Mouse (Mus musculus): Measurements from ENCODE around the gene Olfr701. TPM values are rescaled to one million over a fixed set of nuclear protein-coding genes. Genes with fewer than 3 reads are reported as not detected.
A peak's percentile ranks its signal among the peaks of the same experiment; 100 is the strongest.

Gene Olfr701
- not detected in 2 replicates for total RNA-seq (2017)

DNA sequence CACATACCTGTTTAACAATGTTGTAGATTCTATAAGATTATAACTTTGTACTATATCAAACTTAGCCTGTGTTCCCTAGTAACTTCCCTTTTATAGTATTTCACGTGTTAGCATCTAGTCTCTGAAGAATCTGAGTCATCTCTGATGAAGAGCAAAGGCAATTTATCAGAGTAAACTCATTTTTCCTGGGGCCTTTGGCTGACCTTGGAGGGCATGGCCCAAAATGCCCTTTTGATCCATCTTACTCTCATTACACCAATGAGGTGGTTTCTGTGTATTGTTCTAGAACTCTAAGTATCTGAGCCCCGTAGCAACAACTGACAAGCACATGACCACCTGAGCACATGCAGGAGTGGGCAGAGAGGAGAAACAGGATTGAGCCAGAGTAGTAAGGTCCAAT is at the start of gene Olfr701:
Gene Olfr701 (plus strand): TSS at position 301 of the 400 bp plus-strand sequence.
- ATAC-seq (ENCODE audit: extremely low read depth, insufficient number of reproducible peaks, low FRiP score, poor library complexity, severe bottlenecking), result no peak

GRCm38 (mm10) chr7:106788330-106788729 is 25.6 kb upstream of the Olfr701 start:
- peak; percentile 36; the same call in 1 of the 2 replicates for ATAC-seq (ENCODE audit: extremely low read depth, insufficient number of reproducible peaks, low FRiP score, poor library complexity, severe bottlenecking)

DNA sequence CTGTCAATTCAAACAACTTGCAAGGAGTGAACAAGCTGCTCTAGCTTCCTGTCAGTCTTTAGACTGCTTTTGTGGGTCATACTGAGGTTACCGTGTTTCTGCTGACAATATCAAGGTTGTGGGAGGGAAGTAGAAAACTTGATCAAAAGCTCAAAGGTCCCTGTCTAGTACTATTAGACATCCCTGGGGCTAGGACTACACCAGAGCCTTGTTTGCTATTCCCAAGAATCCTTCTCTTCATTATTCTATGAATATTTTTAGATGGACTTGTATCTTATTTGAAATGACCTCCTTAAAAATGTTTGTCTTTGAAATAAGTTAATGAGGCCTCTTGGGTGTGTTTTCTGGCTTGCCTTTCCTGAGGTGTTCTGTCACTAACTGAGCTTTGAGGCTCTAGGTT is 20.8 kb upstream of the Olfr701 start, which contains the start of gene Olfr699:
Gene Olfr699 (minus strand): TSS at position 101 of the 400 bp plus-strand sequence.
- no peak for ATAC-seq (ENCODE audit: extremely low read depth, insufficient number of reproducible peaks, low FRiP score, poor library complexity, severe bottlenecking)

DNA sequence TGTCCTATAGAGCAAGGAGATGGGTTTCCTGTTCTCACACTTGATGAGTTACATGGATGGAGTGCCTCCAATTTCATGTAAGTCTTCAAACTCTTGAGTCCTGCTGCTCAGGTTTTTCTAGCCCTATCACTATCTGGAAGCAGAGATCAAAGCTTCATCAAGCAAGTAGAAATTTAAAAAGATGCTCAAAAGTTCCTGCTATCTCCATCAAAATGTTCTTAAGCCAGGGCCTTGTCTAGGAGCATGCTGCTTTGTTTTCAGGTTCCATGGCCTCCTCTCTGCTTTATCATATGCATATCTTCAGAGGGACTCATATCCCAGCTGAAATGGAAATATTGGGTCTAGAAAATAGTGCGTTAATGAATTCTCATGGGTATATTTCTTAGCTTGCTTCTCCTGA is 5.2 kb upstream of the Olfr701 start, which contains the start of gene Olfr700:
Gene Olfr700 (minus strand): TSS at position 101 of the 400 bp plus-strand sequence.
- ATAC-seq (ENCODE audit: extremely low read depth, insufficient number of reproducible peaks, low FRiP score, poor library complexity, severe bottlenecking), result no peak

- peak; percentile 91 for ATAC-seq (ENCODE audit: extremely low read depth, insufficient number of reproducible peaks, low FRiP score, poor library complexity, severe bottlenecking)
Observed at GRCm38 (mm10) chr7:106815775-106816174, 1.8 kb downstream of the Olfr701 start.

DNA sequence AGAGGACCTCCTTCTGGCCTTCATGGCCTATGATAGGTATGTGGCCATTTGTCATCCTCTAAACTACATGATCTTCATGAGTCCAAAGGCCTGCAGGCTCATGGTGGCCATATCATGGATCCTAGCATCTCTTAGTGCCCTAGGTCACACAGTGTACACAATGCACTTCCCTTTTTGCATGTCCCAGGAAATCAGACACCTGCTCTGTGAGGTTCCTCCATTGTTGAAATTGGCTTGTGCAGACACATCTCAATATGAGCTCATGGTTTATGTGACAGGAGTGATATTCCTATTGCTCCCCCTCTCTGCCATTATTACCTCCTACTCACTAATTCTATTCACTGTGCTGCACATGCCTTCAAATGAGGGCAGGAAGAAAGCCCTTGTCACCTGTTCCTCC is 4.5 kb downstream of the Olfr701 start:
- no peak for ATAC-seq (ENCODE audit: extremely low read depth, insufficient number of reproducible peaks, low FRiP score, poor library complexity, severe bottlenecking)

DNA sequence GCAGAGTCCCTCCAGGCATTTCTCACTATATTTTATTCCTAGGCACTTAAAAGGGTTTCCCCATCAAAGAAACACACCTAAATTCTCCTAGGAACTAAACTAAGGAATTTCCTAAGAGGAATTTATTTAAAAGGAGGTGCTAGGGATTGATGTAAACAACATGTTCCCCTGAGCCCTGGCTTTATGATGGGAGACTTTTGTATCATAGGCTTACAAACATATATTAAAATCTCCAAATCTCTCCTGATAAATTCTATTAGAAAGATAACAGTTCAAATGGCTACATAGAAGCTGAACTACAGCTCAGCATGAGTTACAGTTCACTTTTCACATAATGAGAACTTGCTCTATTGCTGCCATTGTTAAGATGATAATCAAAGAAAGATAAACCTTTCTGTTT is 19.9 kb downstream of the Olfr701 start, which contains the start of gene Olfr702:
Gene Olfr702 (minus strand): TSS at position 101 of the 400 bp plus-strand sequence.
- ATAC-seq (ENCODE audit: extremely low read depth, insufficient number of reproducible peaks, low FRiP score, poor library complexity, severe bottlenecking), result no peak

GRCm38 (mm10) chr7:106843060-106843459 is 29.1 kb downstream of the Olfr701 start, which contains the start of gene Olfr703:
Gene Olfr703, plus strand, starts transcription at chr7:106843360.
- ATAC-seq (ENCODE audit: extremely low read depth, insufficient number of reproducible peaks, low FRiP score, poor library complexity, severe bottlenecking), result no peak

DNA sequence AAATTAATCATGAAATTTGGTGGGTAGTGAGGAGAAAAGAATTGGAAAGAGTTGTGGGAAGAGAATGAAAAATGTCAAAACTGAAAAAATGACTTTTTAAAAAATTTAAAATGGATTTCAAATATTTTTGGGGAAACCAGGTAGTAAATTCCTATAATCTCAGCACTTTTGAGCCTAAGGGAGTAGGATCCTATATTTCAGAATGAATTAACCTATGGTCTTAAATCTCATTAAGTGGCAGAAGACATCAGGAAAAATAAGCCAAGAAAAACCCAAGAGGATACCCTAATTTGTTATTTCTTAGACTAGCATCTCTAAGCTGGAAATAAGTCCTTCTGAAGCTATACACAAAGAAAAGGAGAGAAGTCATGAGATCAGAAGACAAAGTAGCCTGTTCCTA is 49.0 kb downstream of the Olfr701 start, which contains the start of gene Olfr704:
Gene Olfr704 (plus strand): TSS at position 301 of the 400 bp plus-strand sequence.
- no peak for ATAC-seq (ENCODE audit: extremely low read depth, insufficient number of reproducible peaks, low FRiP score, poor library complexity, severe bottlenecking)

Other genes with a start within 250 kb of the Olfr701 start
- not detected in 2 replicates for gene Olfr693, start 133.5 kb upstream of the Olfr701 start, total RNA-seq (2017)
- 0.12 TPM in 1 of 2 replicates, not detected in the other for gene Olfr694, start 122.3 kb upstream of the Olfr701 start, total RNA-seq (2017)
- gene Olfr695, start 97.7 kb upstream of the Olfr701 start, total RNA-seq (2017), result not detected in 2 replicates
- gene Olfr697, start 71.7 kb upstream of the Olfr701 start, total RNA-seq (2017), result not detected in 2 replicates
- not detected in 2 replicates for gene Olfr698, start 58.7 kb upstream of the Olfr701 start, total RNA-seq (2017)
- gene Olfr699, start 20.9 kb upstream of the Olfr701 start, total RNA-seq (2017), result 0.12 TPM in 1 of 2 replicates, not detected in the other
- gene Olfr700, start 5.3 kb upstream of the Olfr701 start, total RNA-seq (2017), result not detected in 2 replicates
- gene Olfr702, start 19.8 kb downstream of the Olfr701 start, total RNA-seq (2017), result not detected in 2 replicates
- gene Olfr703, start 29.2 kb downstream of the Olfr701 start, total RNA-seq (2017), result not detected in 2 replicates
- not detected in 2 replicates for gene Olfr704, start 49.1 kb downstream of the Olfr701 start, total RNA-seq (2017)
- gene Olfr705, start 62.8 kb downstream of the Olfr701 start, total RNA-seq (2017), result not detected in 2 replicates
- not detected in 2 replicates for gene Olfr706, start 74.0 kb downstream of the Olfr701 start, total RNA-seq (2017)
- gene Olfr707, start 87.1 kb downstream of the Olfr701 start, total RNA-seq (2017), result not detected in 2 replicates
- gene Olfr1532-ps1, start 93.9 kb downstream of the Olfr701 start, total RNA-seq (2017), result not detected in 2 replicates
- gene Olfr709-ps1, start 118.1 kb downstream of the Olfr701 start, total RNA-seq (2017), result not detected in 2 replicates
- gene Olfr710, start 134.2 kb downstream of the Olfr701 start, total RNA-seq (2017), result not detected in 2 replicates
- gene Olfr6, start 149.8 kb downstream of the Olfr701 start, total RNA-seq (2017), result under 0.01 and 0.12 TPM in 2 replicates
- 0.23 TPM in 1 of 2 replicates, not detected in the other for gene Olfr711, start 161.3 kb downstream of the Olfr701 start, total RNA-seq (2017)
- gene Olfr2, start 191.9 kb downstream of the Olfr701 start, total RNA-seq (2017), result not detected in 2 replicates
- 0.23 TPM in 1 of 2 replicates, not detected in the other for gene Olfr713, start 217.0 kb downstream of the Olfr701 start, total RNA-seq (2017)